Mouse (Mus musculus): ENCODE measurements around the gene Atad3a. TPM values are rescaled to one million over a fixed set of nuclear protein-coding genes. Genes with fewer than 3 reads are reported as not detected.

The Atad3a gene
- total and polyA plus RNA-seq, 3 experiments: 220 to 232 TPM; not detected in 1

DNA sequence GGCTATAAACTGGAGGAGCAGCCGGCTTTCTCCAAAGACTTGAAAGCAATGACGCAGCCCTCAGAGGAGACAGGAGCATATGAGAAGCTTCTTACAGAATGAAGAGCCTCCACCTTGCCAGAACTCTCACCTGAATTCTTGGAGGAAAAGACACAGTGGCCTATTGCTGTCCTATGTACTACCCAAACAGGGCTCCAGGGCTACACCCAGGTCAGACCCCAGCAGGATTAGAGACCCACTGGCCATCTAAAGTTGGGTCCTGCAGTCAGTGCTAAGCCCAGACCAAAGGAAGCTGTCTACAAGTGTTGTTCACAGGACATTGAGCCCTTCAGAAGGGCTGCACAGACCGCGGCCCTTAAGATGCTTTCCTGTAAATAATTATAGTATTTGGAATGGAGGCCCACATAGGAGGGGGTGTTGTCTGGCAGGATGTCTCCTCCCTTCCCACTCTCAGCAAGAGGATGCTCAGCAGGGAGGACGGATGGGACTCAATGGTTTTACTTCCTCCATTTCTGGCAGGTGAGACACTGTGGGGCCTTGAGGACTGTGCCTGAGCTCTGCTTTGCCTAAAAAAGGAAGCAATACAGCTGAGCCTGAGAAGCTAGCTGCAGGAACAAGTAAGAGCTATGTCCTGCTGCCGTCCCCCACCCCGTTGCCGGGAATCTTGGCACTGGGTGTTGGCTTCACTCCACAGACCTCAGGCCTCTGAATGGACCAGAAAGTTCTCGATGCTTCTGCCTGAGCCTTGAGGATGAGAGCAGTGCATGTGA, 14.3 kb upstream of the Atad3a start:
- Histone ChIP-seq H3K79me2 (ENCODE audit: control insufficient read depth, insufficient read depth, low read length, poor library complexity) (no peaks in the 10 kb centered on the region), H3K4me3 (ENCODE audit: control insufficient read depth in 1 of 2, insufficient read depth in 1 of 2, low read depth in 2 of 2, low read length in 2 of 2) (no peak overlapping the region), H3K4me1 (ENCODE audit: control insufficient read depth in 1 of 2, insufficient read depth in 2 of 2, low read length in 2 of 2) (peaks cover 6 to 26% of the 10 kb centered on the region in 2 experiments), H3K9me3 (replicated peaks; ENCODE audit: insufficient read depth, low read length) (no peaks in the 10 kb centered on the region), H3K36me3 (ENCODE audit: control insufficient read depth in 1 of 2, insufficient read depth in 2 of 2, low read length in 2 of 2) (peaks cover 0 to 8% of the 10 kb centered on the region in 2 experiments; a peak in 2 of 4 replicates), H3K27me3 (ENCODE audit: control insufficient read depth in 1 of 2, insufficient read depth in 2 of 2, low read length in 2 of 2) (no peaks in the 10 kb centered on the region), H3K9ac (ENCODE audit: control insufficient read depth, low read depth, low read length, poor library complexity, severe bottlenecking) (no peak overlapping the region), H3K27ac (ENCODE audit: control insufficient read depth, low read depth, low read length) (no peak overlapping the region)
- peak; percentile 59 for DNase-seq (ENCODE audit: low read depth, low spot score)
- TF ChIP-seq E2F4 (IDR thresholded peaks at IDR 0.05; ENCODE audit: borderline replicate concordance, low read depth, low read length) (no peak), TAL1 (IDR thresholded peaks at IDR 0.05; ENCODE audit: low read length) (no peak), MYB (IDR thresholded peaks at IDR 0.05; ENCODE audit: low read depth, low read length) (no peak), CHD1 (IDR thresholded peaks at IDR 0.05; ENCODE audit: low read depth, low read length) (no peak), MAX (IDR thresholded peaks at IDR 0.05; ENCODE audit: low read length) (no peak), ZC3H11A (IDR thresholded peaks at IDR 0.05; ENCODE audit: low read depth, low read length) (no peak), SMC3 (IDR thresholded peaks at IDR 0.05; ENCODE audit: low read depth, low read length) (no peak), POLR2AphosphoS2 (IDR thresholded peaks at IDR 0.05; ENCODE audit: low read length) (no peak), UBTF (IDR thresholded peaks at IDR 0.05; ENCODE audit: borderline replicate concordance, insufficient read depth, low read depth, low read length) (no peak), USF2 (IDR thresholded peaks at IDR 0.05; ENCODE audit: borderline replicate concordance in 1 of 2, insufficient read depth in 1 of 2, low read depth in 1 of 2, low read length in 2 of 2) (no peak), TBP (IDR thresholded peaks at IDR 0.05; ENCODE audit: low read depth, low read length) (no peak), GABPA (IDR thresholded peaks at IDR 0.05; ENCODE audit: low read depth, low read length) (no peak), MXI1 (IDR thresholded peaks at IDR 0.05; ENCODE audit: low read depth, low read length) (no peak), POLR2AphosphoS5 (IDR thresholded peaks at IDR 0.05; ENCODE audit: borderline replicate concordance, low read depth, low read length) (no peak), TCF12 (IDR thresholded peaks at IDR 0.05; ENCODE audit: low read depth, low read length) (no peak), RCOR1 (IDR thresholded peaks at IDR 0.05; ENCODE audit: low read depth, low read length) (no peak), GATA1 (IDR thresholded peaks at IDR 0.05; ENCODE audit: low read depth, low read length) (no peak), ETS1 (IDR thresholded peaks at IDR 0.05; ENCODE audit: low read depth, low read length) (no peak), MAFK (IDR thresholded peaks at IDR 0.05; ENCODE audit: borderline replicate concordance, low read depth, low read length) (no peak), RAD21 (IDR thresholded peaks at IDR 0.05; ENCODE audit: low read depth, low read length) (no peak)

Measured in MEL (cell line).